Mouse (Mus musculus): Measurements from ENCODE around the gene Cnpy2. TPM values are rescaled to one million over a fixed set of nuclear protein-coding genes. Genes with fewer than 3 reads are reported as not detected.
"Not testable (repeated sequence)": the region's sequence is repeated elsewhere in the genome, so short reads cannot be mapped to it uniquely, and the experiment has no call there.

Cnpy2 gene
- total and polyA plus RNA-seq, 3 experiments: 20.1 to 204 (median 180) TPM

- DNase-seq: no peak
These were observed 11.4 kb upstream of the Cnpy2 start for GRCm38 (mm10) chr10:128310902-128311301.

GRCm38 (mm10) chr10:128315578-128315977, 6.7 kb upstream of the Cnpy2 start:
- DNase-seq: no peak

GRCm38 (mm10) chr10:128321641-128322040, 618 bp upstream of the Cnpy2 start:
- no peak for DNase-seq

- no peak for DNase-seq
These were observed 1.3 kb downstream of the Cnpy2 start for GRCm38 (mm10) chr10:128323516-128323915.

GRCm38 (mm10) chr10:128326825-128327224, 4.6 kb downstream of the Cnpy2 start:
- no peak for DNase-seq

GRCm38 (mm10) chr10:128327610-128328009, 5.4 kb downstream of the Cnpy2 start:
- no peak for DNase-seq

- DNase-seq: not testable (repeated sequence)
These were observed 10.3 kb downstream of the Cnpy2 start for GRCm38 (mm10) chr10:128332358-128333249.

- peak; percentile 73 for DNase-seq
These were observed 13.3 kb downstream of the Cnpy2 start for GRCm38 (mm10) chr10:128335582-128335981.

- no peak for DNase-seq
These were observed 13.9 kb downstream of the Cnpy2 start for GRCm38 (mm10) chr10:128336195-128336594.

GRCm38 (mm10) chr10:128336597-128336996, 14.3 kb downstream of the Cnpy2 start:
- DNase-seq: no peak

- peak; percentile 98 for DNase-seq
These were observed 15.3 kb downstream of the Cnpy2 start, which contains the start of gene Cs for GRCm38 (mm10) chr10:128337306-128338181. Gene Cs (plus strand): TSS chr10:128337734.

GRCm38 (mm10) chr10:128338415-128338814, 16.2 kb downstream of the Cnpy2 start:
- no peak for DNase-seq

- DNase-seq: no peak
These were observed 16.7 kb downstream of the Cnpy2 start for GRCm38 (mm10) chr10:128338948-128339347.

- DNase-seq: no peak
These were observed 18.0 kb downstream of the Cnpy2 start for GRCm38 (mm10) chr10:128340257-128340656.

- no peak for DNase-seq
These were observed 21.2 kb downstream of the Cnpy2 start for GRCm38 (mm10) chr10:128343436-128343835.

GRCm38 (mm10) chr10:128344568-128345275, 22.5 kb downstream of the Cnpy2 start:
- DNase-seq: peak; percentile 92

- no peak for DNase-seq
These were observed 25.3 kb downstream of the Cnpy2 start for GRCm38 (mm10) chr10:128347541-128347940.

GRCm38 (mm10) chr10:128358796-128359195, 36.5 kb downstream of the Cnpy2 start:
- peak; percentile 69 for DNase-seq

- DNase-seq: peak; percentile 76
These were observed 37.0 kb downstream of the Cnpy2 start for GRCm38 (mm10) chr10:128359226-128359625.

GRCm38 (mm10) chr10:128361836-128362235, 39.6 kb downstream of the Cnpy2 start:
- DNase-seq: no peak

GRCm38 (mm10) chr10:128362568-128362967, 40.3 kb downstream of the Cnpy2 start:
- peak; percentile 62 for DNase-seq

GRCm38 (mm10) chr10:128367899-128368401, 45.7 kb downstream of the Cnpy2 start:
- no peak for DNase-seq

Data from adrenal gland, adult 2 months (tissue).